10 mouse cellular contexts compared by ENCODE assay signal in genomic region chr11:75263274-75263963, GRCm38 (mm10).
DNase-seq lines count a peak whose midpoint lies in the region; TF ChIP-seq lines count a peak whose summit lies in the region.
"Had no signal": no experiment of that assay in that cellular context is flagged by ENCODE, and none has a peak within 500 bp of the region (broad histone marks: within the 10 kb centered on the region; RNA-seq: fewer than 3 reads in every experiment).

No protein-coding gene starts in this region.

- H3K27ac ChIP-seq in spleen, adult 2 months (ENCODE audit: insufficient read depth, low read length), result peak overlapping the region; percentile 37; the same call in 1 of the 2 replicates
- H3K27ac ChIP-seq: limb, embryonic 15.5 days had no signal

- no peak overlapping the region for H3K4me3 ChIP-seq in spleen, adult 2 months (ENCODE audit: extremely low read depth, insufficient read depth, insufficient read length)
- H3K4me3 ChIP-seq: limb, embryonic 15.5 days had no signal

- 89% methylated on average over 15 of the region's 15 CpGs for WGBS in spleen, adult 2 months

- H3K27me3 ChIP-seq in spleen, adult 2 months (ENCODE audit: control insufficient read depth, insufficient read depth, low read length), result no peaks in the 10 kb centered on the region
- H3K27me3 ChIP-seq: limb, embryonic 15.5 days had no signal

- no peak for TF ChIP-seq POLR2A in spleen, adult 2 months (IDR thresholded peaks at IDR 0.05; ENCODE audit: low read depth, low read length)

- TF ChIP-seq CTCF in spleen, adult 2 months (IDR thresholded peaks at IDR 0.05; ENCODE audit: extremely low read depth, insufficient read depth, insufficient read length, insufficient replicate concordance), result no peak

- DNase-seq in cerebellum, adult 9-11 months, result peak; percentile 51
- DNase-seq in cerebellum, adult 9-10 months, result no peak
- DNase-seq in spleen, adult 2 months (ENCODE audit: low read depth in 1 of 2, low spot score in 2 of 2), result no peak
- no peak for DNase-seq in spleen, adult 18-20 months
- DNase-seq in kidney, postnatal 4 days, result peak; percentile 72 to 74
- DNase-seq in adrenal gland, adult 18-20 months (ENCODE audit: low spot score in 2 of 2), result no peak
- no peak for DNase-seq in left cerebral cortex, adult 18-20 months (ENCODE audit: low spot score in 2 of 2)
- DNase-seq in adrenal gland, postnatal 14 days, result no peak
- DNase-seq: cerebellum, adult 2 months had no signal

- H3K36me3 ChIP-seq in spleen, adult 2 months (ENCODE audit: control insufficient read depth, insufficient read depth, low read length), result no peaks in the 10 kb centered on the region
- H3K36me3 ChIP-seq: limb, embryonic 15.5 days had no signal

- peaks cover 5% of the 10 kb centered on the region; the same call in 1 of the 2 replicates for H3K4me1 ChIP-seq in spleen, adult 2 months (ENCODE audit: control insufficient read depth, insufficient read depth, insufficient read length)

Comparison
In these comparisons a context has a peak if more than half of its experiments do, and no peak if none do; other contexts are left out.
1. DNase-seq: peak in cerebellum, adult 9-11 months (single experiment) and kidney, postnatal 4 days (2 of 2); none in cerebellum, adult 9-10 months (single experiment), spleen, adult 2 months (0 of 2), spleen, adult 18-20 months (0 of 2), adrenal gland, adult 18-20 months (0 of 2), left cerebral cortex, adult 18-20 months (0 of 2) and adrenal gland, postnatal 14 days (single experiment).